Mouse (Mus musculus): ENCODE results near the gene Sord.

DNA sequence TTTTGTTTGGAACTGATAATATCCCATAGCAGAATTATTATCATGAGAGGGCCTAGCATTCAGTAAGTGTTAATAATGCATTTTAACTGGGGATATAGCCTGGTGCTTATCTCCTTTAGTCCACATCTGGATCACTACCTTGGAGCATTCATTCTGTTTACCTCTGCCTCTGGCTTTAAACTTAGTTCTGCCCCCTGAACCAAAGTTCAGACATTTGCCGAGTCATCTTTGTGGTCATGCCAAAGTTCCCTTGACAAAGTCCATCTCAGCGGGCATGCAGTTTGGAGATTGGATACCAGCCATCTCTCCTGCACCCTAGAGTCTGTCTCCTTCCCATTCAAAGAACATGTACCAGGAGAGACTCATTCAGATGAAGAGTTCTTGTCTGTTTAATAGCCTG, 876 bp downstream of the Sord start:
- TF ChIP-seq CTCF (IDR thresholded peaks at IDR 0.05; ENCODE audit: low read depth, low read length): no peak
- TF ChIP-seq POLR2A (IDR thresholded peaks at IDR 0.05; ENCODE audit: borderline replicate concordance, low read depth, low read length): no peak
